Mouse (Mus musculus): Measurements from ENCODE around the gene Dhrs3.

Gene Dhrs3

GRCm38 (mm10) chr4:144968371-144968770, 75.7 kb downstream of the Dhrs3 start:
- in situ Hi-C loops (cut with MboI; ENCODE audit: low sequenced_read_pairs) = no loop called here

GRCm38 (mm10) chr4:144969030-144969429, 76.4 kb downstream of the Dhrs3 start:
- in situ Hi-C loops (cut with MboI; ENCODE audit: low sequenced_read_pairs) = no loop called here

GRCm38 (mm10) chr4:144971048-144971447, 78.4 kb downstream of the Dhrs3 start:
- in situ Hi-C loops (cut with MboI; ENCODE audit: low sequenced_read_pairs) = no loop called here

- in situ Hi-C loops (cut with MboI; ENCODE audit: low sequenced_read_pairs) = no loop called here
Observed at GRCm38 (mm10) chr4:144972948-144973720, 80.5 kb downstream of the Dhrs3 start.

- in situ Hi-C loops (cut with MboI; ENCODE audit: low sequenced_read_pairs) = no loop called here
Observed at GRCm38 (mm10) chr4:144974458-144974857, 81.8 kb downstream of the Dhrs3 start.

GRCm38 (mm10) chr4:144975505-144975904, 82.9 kb downstream of the Dhrs3 start:
- in situ Hi-C loops (cut with MboI; ENCODE audit: low sequenced_read_pairs) = no loop called here

GRCm38 (mm10) chr4:144977057-144977456, 84.4 kb downstream of the Dhrs3 start:
- in situ Hi-C loops (cut with MboI; ENCODE audit: low sequenced_read_pairs) = no loop called here
